Mouse (Mus musculus) ES-Bruce4 (cell line): Measurements from ENCODE around the gene Mia.

Experiments used
- CTCF ChIP-seq: IDR thresholded peaks from one replicate; pipeline ENCODE4 v1.8.1; 2011; ENCODE audit warnings: low read depth, low read length
- EP300 ChIP-seq: IDR thresholded peaks from 2 replicates; pipeline ENCODE4 v1.6.1; 2011; ENCODE audit warnings: low read depth, low read length; ENCODE audit not compliant: insufficient read depth
- POLR2A ChIP-seq: IDR thresholded peaks from one replicate; pipeline ENCODE4 v1.8.1; 2011; ENCODE audit warnings: low read length; ENCODE audit not compliant: insufficient read depth

DNA sequence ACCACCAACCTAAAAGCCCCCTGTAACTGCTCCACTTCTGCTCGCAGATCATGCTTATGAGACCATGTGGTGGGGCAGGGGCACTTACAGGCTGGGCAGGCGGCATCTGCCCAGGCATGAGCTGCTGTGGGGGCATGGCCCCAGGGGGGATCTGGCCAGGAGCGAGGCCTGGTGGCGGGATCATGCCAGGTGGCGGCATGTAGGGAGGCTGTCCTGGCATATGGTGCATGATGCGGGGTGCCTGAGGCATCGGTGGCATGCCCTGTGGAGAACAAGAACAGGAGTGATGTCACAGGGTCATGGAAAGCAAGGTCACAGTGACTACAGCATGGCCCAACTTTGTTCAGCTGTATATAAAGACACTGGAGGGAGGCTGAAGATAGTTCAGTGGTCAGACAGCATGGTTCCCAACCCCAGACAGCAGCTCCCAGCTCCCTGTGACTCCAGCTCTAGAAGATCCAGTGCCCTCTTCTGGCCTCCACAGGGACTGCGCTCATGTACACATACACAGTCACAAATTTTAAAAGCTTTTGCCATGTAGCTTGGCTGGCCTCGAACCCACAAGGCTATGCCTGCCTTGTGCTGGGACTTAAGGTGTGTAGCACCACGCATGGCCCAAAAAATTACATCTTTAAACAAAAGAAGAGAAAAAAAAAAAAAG lies 8.4 kb upstream of the Mia start:
- TF ChIP-seq CTCF = peak; percentile 66
- TF ChIP-seq POLR2A = no peak
- no peak for TF ChIP-seq EP300
